Mouse (Mus musculus) ovary, adult 2 months (tissue): Measurements from ENCODE around the gene Zfp90. TPM values are rescaled to one million over a fixed set of nuclear protein-coding genes. Genes with fewer than 3 reads are reported as not detected.

ENCODE experiments used
- polyA plus RNA-seq: library from polyadenylated mRNA; depleted of rRNA; stranded (reverse); fragments of >200 nt; gene quantifications from 2 replicates; pipeline ENCODE4 v1.2.3, GENCODE M21; 2012; rRNA removed

Zfp90 gene
- 3.5 TPM in 2 replicates for polyA plus RNA-seq

DNA sequence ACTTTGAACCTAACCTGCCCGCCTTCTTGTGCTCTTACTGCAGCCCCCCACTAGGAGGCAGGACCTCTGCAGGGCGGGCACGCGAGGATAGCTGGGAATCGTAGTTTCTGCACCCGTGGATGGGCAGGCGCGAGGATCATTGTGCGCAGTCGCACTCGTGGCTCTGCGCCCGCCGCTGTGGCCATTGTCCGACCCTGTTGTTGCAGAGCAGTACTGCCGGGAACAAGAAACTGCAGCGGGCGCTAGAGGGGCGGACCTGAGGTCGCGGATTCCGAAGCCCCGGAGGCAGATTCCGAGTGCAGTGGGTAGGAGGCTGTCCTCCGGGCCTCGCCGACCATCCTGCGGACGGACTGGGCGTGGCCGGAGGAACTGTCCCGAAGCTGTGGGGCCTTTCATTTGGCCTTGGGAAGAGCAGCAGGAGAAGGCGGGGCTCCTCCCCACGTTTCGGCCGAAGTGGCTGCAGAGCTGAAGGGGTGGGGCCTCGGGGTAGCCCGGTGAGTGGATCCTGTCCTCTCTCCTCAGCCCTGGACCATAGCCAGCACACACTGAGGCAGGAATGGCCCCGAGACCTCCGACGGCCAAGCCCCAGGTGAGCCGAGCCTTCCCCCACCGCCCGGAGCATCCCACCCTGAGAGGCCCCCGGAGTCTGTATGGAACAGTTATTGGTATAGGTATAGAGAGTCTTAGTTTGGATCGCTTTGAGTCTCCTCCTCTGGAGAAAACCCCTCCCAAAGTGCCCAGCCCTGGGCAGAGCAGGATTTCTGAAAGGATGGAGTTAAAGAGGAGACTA, at the start of gene Zfp90:
Gene Zfp90 (plus strand): TSS at position 146 of the 790 bp plus-strand sequence.

Other genes with a start within 250 kb of the Zfp90 start
- 48.7 and 68.6 TPM in 2 replicates for gene Slc7a6, start 246.5 kb upstream of the Zfp90 start, polyA plus RNA-seq
- 23.7 and 26.1 TPM in 2 replicates for gene Slc7a6os, start 204.4 kb upstream of the Zfp90 start, polyA plus RNA-seq
- gene Prmt7, start 204.4 kb upstream of the Zfp90 start, polyA plus RNA-seq = 44.0 and 46.4 TPM in 2 replicates
- gene Smpd3, start 77.3 kb upstream of the Zfp90 start, polyA plus RNA-seq = 2.3 and 3.7 TPM in 2 replicates
- gene 6030452D12Rik, start 85.2 kb downstream of the Zfp90 start, polyA plus RNA-seq = not detected in 2 replicates
- 15.8 and 17.4 TPM in 2 replicates for gene Cdh3, start 95.6 kb downstream of the Zfp90 start, polyA plus RNA-seq
- gene Gm10073, start 158.1 kb downstream of the Zfp90 start, polyA plus RNA-seq = 139 and 241 TPM in 2 replicates
- gene Cdh1, start 188.0 kb downstream of the Zfp90 start, polyA plus RNA-seq = 31.1 TPM in 2 replicates